Mouse (Mus musculus): ENCODE data around the gene Nfkb1.
A peak's percentile ranks its signal among the peaks of the same experiment; 100 is the strongest.

Gene Nfkb1

DNA sequence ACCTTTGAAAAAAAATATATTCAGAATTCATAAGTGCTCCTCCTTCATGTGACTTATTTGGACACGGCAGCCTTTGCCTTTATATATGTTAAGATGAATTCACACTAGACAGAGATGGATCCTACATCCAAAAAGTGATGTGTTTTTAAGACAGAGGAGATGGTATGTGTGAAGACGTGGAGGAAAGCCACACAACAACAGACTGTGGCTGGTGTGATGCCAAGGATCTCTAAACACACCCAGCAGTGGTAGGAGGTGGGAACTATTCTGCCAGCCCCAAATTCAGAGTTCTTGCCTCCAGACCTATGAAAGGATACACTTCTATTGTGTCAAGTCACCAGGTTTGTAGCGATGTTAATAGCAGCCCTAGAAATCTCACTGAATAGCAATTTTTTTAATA is 24.3 kb downstream of the Nfkb1 start:
- no peak for DNase-seq

DNA sequence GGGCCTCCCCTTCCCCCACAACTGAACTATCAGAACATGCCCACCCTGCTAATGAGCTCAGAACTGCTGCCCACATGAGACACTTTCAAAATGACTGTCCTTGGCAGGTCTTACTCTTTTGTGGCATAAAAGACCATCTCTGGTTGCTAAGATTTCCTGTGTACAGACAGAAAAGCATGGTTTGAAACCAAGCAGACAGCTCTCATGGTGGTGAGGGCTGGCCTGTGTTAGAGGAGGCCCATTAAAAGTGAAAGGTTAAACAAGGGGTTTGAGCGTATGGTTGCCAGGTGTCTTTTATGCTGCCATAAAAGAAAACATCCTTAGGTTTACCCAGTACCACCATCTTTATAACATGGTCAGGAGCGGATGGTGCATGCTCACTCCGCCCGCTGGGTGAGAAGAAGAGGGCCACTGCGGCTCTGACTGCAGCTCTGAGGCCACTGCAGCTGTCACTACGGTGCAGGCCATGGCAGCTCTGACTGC is 25.5 kb downstream of the Nfkb1 start:
- DNase-seq, result no peak

DNA sequence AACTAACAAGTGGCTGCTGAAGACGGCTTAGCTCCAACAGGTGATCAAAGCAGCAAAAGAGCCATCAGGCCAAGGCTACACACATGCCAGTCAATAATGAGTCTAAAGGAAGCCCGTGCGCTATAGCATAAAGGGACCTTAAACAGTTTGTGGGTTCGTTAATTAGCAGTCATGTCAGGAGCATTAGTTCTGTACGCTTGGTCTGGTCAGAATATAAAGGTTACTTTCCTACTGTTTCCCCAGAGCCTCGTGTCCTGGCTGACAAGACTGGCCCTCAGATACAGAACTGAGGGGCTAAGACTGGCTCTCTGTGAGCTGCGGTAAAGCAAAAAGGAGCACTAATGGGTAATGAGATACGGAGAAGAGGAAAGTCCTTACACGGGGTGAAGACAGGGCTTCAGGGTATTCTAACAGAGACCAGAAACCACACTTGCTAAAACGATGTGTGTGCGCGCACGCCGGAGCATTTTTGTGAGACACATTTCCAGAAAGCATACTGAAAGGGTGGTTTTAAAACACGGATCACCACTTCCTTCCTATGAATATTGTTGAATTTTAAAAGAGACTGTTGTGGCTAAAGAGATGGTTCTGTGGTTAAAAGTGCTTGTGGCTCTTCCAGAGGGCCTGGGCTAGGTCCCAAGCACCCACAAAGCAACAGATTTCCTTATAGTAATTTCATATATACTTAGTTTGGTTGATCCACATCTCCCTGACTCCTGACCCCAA is 29.0 kb downstream of the Nfkb1 start:
- DNase-seq, result no peak

DNA sequence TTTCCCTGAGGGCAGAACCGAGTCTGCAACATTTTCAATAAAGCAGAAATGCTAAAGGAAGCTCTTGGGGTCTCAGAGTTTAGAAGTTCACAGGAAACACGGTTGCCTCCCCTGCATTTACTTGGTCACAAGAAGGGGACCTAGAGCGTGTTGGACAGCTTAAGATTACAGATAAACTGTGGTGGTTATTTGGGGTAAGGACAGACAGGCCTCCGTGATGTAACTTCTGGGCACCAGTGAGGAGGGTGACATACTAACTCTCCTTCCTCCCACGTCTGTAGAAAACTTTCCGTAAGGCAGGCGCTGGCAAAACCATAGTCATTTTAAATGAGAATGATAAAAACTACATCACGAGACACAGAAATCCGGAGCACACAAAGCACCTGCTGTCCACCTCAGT is 29.6 kb downstream of the Nfkb1 start:
- DNase-seq, result no peak

DNA sequence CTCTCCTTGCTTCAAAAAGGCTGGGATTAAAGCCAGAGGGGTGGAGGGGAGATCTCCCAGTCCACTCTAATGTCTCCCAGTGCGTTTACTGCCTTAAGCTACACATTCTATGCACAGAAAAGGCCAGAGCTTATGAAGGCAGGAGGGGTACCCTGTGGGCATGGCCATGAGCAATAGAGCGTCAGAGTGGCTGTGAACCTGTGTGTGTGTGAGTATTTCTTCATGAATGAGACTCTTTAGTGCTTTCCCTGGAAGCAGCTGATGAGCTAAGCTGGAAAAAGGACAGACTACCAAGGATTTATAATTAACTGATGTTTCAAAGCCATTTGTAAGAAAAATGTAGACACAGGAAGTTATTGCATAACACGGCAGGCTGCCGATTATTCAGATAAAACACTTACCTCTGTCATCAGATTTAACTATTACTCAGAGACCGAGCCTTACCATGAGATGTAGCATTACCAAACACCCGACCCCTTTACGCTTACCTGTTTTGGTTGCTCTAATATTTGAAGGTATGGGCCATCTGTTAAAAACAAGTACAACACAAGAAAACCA is 32.7 kb downstream of the Nfkb1 start:
- no peak for DNase-seq

DNA sequence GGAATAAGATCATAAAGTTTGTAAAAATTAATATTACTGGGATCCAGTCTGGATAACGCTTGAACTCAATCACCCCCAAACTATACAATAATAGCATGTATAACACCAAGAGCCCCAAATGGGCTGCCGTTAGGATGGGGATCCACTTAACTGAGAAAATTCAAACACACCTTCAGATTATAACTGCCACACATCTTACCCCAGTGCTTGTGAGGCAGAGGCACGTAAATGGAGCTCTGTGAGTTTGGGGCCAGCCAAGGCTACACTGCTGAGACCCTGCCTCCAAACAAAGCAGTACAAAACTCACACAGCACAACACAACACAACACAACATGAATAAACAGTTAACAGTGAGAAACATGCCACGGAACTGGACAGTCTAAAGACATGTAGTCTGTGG is 35.2 kb downstream of the Nfkb1 start:
- DNase-seq, result no peak

DNA sequence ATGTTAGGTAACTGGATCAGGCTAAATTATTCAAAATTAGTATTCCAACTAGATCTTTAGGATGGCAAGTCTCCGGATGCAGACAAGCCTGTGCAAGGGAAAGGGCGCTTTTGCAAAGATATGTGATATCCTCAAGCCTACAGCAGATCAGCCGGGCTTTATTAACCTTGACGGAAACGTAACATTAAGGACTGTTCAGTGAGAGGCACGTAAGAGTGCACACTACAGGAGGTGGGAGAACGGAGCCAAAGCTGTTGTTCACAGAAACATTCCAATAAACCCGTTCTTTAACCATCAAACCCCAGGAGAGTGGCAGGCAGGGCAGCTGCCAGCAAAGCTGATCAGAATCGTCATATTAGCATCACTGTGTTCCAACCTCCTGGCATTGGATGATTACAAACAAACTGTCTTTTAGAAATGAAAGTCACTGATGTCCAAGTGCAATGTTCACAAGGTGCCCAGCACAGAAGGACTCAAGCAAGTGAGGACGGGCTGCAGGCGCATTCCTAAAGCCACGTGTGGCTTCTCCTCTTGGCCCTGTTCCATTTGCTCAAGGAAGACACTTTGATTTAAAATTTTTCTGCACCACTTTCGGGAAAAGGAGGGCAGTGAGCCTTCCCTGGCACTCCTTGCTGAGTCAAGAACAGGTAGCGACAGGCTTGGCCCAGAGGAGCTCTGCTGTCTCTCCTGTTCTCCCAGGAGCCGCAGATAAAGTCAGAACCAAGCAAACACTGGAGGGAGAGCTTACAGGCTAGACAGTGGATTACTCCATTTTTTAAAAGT is 40.4 kb downstream of the Nfkb1 start:
- peak; percentile 22 to 25 for DNase-seq

DNA sequence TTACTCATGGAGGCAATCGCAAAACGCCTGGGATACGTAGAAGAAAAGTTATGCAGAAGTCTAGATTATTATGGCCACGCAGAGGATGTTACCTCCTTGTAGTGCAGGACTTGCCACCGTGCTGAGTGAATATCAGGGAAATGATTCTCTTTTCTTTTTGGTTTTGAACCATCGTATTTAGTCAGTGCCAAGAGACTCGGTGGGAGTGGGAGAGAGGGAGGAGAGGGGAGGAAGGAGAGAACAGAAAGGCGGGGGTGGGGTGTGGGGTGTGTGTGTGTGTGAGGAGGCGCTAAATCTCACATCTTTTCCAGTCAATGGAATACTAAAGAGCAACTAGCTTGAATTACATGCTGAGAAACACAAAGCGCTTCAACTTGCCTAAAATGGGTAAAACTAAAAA is 41.5 kb downstream of the Nfkb1 start:
- no peak for DNase-seq

DNA sequence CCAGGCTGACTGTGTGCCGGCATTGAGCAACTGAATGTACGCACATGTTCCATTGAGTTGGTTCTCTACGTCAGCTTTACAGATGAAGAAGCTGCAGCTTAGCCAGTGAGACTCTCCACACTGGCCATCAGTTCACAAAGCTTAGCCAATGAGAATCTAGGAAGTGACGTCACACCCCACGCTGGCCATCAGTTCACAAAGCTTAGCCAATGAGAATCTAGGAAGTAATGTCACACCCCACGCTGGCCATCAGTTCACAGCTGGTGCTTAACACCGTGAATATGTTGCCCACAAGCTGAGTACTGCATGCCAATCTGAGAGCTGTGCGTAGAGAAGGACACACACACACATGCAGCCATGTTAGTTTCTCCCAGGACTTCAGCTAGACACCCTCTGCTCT is 42.8 kb downstream of the Nfkb1 start:
- no peak for DNase-seq

DNA sequence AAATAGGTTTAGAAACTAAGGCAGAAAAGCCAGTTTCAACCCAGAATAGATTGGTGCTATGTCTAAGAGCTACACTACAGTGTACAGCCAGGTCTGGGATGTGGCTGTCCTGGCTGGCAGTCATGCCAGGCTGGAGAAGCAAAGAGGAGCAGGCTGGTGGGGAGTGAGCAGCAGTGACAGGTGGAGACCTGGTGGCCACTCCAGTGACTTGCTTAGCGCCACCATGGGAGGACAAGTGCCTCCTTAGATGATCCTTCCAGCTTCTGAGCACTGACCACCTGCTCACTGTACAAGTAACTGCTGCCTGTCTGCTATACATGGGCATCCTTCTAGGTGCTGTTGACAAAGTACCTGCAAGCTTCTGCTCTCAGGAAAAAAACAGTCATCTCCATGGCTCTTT is 44.7 kb downstream of the Nfkb1 start:
- peak in 1 of 2 experiments; percentile 19 for DNase-seq

DNA sequence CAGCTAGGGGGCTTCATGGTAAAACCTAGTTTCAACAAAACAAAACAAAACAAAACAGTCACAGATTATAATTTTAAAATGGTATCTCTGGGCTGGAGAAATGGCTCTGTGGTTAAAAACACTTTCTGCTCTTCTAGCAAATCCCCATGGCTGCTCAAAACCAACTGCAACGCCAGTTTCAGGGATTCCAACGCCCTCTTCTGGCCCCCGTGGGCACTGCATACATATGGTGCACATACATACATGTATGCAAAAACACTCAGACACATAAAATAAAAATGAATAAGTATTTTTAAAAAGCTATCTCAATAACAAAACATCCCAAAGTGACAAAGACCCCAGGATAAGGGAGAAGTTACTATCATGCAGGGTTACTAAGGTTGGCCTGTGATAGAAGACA is 46.4 kb downstream of the Nfkb1 start:
- no peak for DNase-seq

DNA sequence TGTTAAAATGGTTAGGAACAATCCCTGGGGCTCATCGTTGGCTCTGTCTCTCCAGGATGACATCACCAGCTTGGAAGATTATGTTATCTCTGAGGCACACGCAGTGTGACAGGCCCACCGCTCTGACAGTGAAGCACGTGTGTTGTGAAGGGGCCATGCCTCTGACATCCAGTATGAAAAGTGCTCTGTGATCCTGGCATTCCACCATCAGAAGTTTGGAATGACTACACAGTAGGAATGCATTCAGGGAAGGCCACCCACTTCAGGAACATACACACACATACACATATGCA is 49.8 kb downstream of the Nfkb1 start:
- DNase-seq, result no peak

DNA sequence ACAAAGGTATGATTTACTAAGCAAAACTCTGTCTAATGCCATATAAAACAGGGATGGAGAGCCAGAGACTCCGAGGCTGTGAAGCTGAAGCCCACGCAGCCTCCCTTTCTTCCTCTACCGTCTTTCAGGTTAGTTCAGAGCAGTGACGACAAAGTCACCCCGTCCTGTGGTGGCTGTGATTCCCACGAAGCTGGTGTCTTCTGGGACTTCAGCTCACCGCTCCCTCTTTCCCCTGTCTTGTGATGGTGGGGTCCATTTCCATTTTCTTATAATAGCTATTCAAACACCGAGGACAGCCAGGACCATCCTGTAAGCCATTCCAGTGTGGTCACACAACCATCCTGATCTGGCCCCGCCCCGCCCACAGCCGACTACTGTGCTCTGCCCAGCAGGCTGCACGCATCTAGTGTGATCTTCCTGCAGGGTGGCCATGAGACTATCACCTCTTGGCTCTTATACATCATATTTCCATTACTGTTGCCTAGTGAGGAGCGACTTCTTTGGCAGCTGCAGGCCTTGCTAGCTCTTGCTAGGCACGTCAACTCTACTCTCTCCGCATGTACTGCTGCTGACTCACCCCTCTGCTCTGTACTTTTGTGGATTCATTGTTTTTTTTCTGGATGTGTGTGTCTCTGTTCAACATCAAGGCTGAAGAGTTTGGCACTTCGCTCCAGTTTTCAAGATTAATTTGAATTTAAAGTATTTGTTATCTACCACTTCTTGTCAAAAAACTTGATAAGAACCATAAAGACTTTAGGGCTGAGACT is 50.3 kb downstream of the Nfkb1 start:
- no peak for DNase-seq

DNA sequence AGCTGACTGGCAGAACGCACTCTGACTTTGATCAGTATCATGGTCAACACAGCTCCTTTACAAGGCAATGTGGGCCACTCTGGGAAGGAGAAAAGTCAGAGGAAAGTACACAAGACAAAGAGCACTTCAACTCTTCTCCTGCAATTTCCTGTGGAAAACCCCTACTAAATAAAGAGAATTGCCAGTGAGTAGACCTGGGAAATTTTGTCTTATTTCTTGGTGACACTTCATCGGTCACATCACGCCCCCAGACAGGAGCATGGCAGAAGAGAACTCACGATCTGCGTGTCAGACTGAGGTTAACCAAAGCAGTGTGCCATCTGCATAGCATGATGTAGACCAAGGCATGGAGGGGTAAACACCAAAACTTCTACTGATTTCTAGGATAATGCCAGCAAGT is 51.1 kb downstream of the Nfkb1 start:
- no peak for DNase-seq

DNA sequence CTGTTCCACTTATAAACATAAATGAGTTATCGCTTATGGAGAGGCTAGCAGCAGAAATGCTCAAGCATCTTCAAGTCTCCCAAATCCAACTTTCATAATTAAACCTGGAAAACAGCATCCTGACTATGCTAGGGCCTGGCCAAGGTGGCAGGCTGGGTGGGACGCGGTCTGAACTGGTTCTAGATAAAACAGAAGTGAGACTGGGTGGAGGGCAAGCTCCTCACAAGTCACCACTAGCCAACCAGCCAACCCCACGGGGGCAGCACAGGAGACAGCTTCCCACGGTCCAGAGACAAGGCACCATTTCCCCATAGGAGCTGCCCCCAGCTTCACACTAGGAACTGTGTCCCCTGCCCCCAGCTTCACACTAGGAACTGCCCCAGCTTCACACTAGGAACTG is 53.8 kb downstream of the Nfkb1 start:
- DNase-seq, result no peak

DNA sequence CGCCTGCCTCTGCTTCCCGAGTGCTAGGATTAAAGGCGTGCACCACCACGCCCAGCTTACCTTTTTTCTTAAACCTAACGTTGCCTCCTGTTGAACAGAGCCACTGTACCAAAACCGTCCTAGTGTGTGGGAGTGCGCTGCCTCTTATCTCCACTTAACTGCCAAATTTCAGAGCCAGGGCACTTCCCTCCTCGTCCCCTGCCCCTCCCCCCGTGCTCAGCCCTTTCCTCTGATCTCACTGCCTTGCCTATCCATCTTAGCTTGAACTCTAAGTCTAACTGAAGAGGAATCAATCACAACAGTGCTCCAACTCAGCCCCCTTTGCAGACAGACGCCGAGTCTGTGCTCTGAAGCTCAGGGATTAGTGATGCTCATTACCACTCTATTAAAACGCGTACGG is 54.9 kb downstream of the Nfkb1 start:
- DNase-seq, result peak in 1 of 2 experiments; percentile 9

DNA sequence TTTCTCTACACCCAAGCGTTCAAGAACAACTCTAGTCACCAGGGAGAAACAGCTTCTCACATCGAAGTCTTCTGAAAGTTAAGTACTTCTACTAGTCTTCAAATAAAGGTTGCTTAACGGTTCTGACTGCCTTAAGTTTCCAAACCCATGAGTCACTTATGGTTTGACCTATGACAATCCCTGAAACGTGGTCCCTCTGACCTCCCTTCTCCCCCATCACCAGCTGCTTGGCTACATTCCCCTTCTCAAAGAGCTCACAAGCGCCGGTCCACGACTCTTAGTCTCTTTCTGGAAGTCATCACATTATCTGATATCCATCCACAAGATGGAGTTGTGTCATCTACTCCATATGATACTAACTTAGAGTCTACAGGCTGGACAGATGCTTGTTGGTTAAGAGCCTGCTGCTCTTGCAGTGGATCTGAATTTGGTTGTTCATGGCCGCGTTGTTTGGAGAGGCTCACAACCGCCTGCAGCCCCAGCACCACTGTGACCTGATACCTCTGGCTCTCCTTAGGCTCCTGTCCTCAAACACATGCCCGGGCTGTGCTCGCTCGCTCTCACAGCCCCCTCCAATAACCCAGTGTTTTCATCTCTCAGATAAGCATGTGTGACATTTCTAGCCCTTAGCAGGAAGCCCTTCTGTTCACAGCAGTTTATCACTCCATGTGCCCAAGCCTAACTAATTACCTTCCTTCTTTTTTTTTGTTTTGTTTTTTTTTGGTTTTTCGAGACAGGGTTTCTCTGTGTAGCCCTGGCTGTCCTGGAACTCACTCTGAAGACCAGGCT is 55.5 kb downstream of the Nfkb1 start:
- no peak for DNase-seq

DNA sequence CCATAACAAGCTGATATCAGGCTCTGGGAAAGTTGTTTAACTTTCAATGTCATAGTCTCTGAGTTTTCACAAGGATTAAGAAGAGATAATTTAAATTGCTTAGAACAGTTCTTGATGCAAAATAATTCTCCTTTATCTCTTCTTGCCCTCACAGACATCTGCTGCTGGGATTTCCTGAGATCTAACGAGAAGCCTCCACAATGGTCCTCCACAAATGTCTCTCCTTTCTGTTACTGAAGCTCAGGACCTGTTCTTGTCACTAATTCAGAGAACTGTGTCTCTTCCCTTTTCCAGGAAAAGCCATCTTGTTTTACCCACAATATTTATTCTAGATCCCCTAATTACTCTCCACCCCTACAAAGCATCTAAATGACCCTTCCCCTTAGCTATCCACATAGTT is 56.3 kb downstream of the Nfkb1 start:
- no peak for DNase-seq

DNA sequence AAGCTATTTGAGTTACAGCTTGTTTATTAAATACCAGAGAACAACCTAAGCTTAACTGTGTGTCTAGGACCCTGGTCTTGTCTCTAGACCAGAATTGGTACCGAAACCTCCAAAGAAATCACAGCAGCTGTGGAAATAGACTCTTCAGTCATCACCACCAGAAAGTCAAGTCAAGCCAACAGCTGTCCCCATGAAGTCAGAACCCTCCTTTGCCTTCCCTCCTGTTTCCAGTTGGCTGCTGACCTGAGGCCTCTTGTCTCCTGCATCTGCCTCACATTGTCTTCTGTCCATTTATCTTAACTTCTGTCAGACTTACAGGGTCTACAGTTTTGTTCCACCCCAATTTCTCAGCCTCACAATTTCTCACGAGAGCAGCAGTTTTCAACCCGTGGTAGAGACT is 57.1 kb downstream of the Nfkb1 start:
- DNase-seq, result no peak

DNA sequence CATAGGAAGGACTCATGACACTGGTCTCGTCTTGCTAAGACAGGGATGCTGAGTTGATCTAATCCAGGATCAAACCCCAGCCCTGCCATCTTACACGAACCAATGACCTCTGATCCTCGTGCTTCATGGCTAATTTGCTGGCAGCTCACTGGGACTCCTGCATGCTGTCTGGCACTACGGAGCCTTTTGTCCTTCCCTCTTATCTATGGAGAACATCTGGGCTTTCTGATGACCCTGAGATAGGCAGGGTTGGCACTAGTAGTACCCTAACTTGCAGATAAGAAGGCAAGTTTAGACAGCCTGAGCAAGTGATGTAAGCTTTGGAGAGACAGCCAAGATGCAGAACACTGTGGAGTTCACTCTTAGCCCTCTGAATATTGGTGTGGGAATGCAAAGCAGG is 59.5 kb downstream of the Nfkb1 start:
- DNase-seq, result no peak

DNA sequence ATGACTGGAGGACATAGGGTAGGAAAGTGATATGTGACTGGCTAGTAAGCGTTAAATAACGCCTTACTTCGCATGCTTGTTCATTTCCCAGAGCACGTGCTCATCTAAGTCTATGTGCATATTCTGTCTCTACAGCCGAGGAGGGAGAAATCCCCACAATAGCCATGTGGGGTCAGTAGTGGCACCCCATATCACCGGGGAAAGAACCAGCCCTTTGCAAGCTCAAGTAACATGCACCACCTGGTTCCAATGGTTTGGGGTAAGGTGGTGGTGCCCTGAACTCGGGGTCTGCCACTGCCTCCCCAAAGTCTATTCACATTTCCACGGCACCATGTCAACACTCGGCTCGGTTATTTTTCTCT is 60.3 kb downstream of the Nfkb1 start:
- DNase-seq, result peak; percentile 57 to 66

DNA sequence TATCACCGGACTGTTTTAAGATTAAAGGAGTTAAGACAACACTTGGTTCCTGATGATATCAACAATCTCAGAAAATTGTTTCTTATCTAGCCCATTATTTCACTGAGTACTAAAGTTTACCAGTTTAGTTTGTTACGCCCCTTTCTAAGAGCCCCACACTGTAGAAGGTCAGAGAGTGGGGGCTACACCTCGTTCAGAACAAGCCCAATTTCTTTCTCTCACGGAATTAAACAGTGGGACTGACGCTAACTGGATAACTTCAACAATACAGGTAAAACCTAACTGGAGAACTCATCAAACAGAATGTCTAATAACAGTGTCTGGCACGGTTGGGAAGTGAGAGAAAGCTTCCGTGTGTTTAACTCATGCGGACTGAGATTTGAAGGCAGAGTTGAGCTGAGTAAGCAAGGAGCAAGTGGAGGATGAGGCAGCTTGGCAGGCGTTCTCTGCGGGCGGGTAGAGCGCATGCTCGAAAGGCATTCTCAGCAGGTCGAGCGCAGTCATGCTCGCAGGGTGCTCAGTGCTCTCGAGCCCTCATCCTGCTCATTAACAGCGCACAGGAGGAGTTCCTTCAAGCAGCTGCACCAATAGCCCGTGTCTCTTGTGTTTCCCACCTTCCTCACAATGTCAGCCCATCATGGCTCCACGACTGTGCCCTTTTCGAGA is 60.8 kb downstream of the Nfkb1 start:
- peak; percentile 19 to 23 for DNase-seq
